Comparison of ENCODE assay signal across 8 mouse cellular contexts in the genomic region with DNA sequence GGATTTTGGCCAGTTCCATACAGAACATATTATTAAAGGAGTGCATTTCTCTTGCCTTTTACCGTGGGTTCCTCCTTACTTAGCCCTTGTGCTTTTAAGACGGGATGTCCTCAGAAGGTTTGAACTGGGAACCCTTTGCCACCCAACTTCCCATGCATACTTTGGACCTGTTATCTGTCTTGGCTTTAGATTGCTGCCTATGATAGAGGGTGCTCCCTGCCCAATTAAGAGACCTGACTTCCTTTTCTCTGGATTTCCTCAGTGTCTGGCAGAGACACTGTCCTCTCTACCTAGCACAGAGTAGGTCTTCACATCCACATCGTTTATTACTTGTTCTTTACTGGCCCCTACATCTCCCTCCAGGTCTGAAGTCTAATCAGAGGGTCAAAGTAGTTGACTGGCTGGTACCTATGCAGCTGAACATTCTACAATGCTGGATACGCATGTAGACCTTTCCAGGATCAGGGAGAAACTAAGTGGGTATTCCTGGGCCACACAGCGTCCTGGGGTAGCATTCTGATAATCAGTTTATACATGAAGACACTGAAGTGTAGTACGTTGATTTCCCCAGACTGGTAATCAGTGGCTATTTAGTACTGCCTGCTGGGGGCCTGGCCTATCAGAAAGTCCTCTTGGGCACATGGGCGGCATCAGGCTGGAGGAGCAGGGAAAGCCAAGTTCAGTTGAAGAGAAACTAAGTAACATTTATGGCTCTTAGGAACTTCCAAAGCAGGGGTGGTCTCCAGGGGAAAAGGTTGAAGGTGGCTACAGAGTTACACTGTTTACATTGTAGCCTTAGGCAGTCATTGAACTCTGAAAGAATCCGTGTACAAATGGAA. TPM values are rescaled to one million over a fixed set of nuclear protein-coding genes. Genes with fewer than 3 reads are reported as not detected.
DNase-seq lines count a peak whose midpoint lies in the region; ATAC-seq and TF ChIP-seq lines count a peak whose summit lies in the region.

No protein-coding gene starts in this region.

- H3K4me3 ChIP-seq in kidney, embryonic 15.5 days (replicated peaks), result peak overlapping the region; percentile 65
- peak overlapping the region; percentile 87 for H3K4me3 ChIP-seq in cortical plate, adult 2 months (ENCODE audit: insufficient read depth, low read length)
- peak overlapping the region; percentile 91 for H3K4me3 ChIP-seq in intestine, embryonic 15.5 days (replicated peaks)
- peak overlapping the region; percentile 81 for H3K4me3 ChIP-seq in myocyte

- peak overlapping the region; percentile 68 for H3K9ac ChIP-seq in kidney, embryonic 15.5 days
- H3K9ac ChIP-seq in intestine, embryonic 15.5 days, result peak overlapping the region; percentile 94

- TF ChIP-seq CTCF in cortical plate, adult 2 months (IDR thresholded peaks at IDR 0.05; ENCODE audit: extremely low read depth, insufficient read depth, low read length), result no peak

- H3K27ac ChIP-seq in kidney, embryonic 15.5 days, result peak overlapping the region; percentile 89; the same call in 1 of the 2 replicates
- no peak overlapping the region for H3K27ac ChIP-seq in cortical plate, adult 2 months (ENCODE audit: insufficient read depth, low read length)
- H3K27ac ChIP-seq in intestine, embryonic 15.5 days, result 0 out of 2 replicates have a peak overlapping the region, but pooled peaks have one; percentile 97

- DNase-seq in kidney, adult 18-20 months, result no peak
- no peak for DNase-seq in layer of hippocampus, adult 9-11 months
- no peak for DNase-seq in gastrocnemius, postnatal 10 days

- peaks cover 62% of the 10 kb centered on the region for H3K79me2 ChIP-seq in myocyte (ENCODE audit: control insufficient read depth, insufficient read depth)

- TF ChIP-seq POLR2A in cortical plate, adult 2 months (IDR thresholded peaks at IDR 0.05; ENCODE audit: extremely low read depth, insufficient read depth, low read length), result no peak
- TF ChIP-seq POLR2A in myocyte (IDR thresholded peaks at IDR 0.05; ENCODE audit: insufficient read length, low read depth), result no peak

- peaks cover 40% of the 10 kb centered on the region for H3K4me1 ChIP-seq in kidney, embryonic 15.5 days
- peaks cover 13% of the 10 kb centered on the region for H3K4me1 ChIP-seq in cortical plate, adult 2 months (ENCODE audit: control insufficient read depth, insufficient read depth, low read length)
- peaks cover 31% of the 10 kb centered on the region for H3K4me1 ChIP-seq in intestine, embryonic 15.5 days (replicated peaks)

- ATAC-seq in kidney, embryonic 15.5 days (replicated peaks; ENCODE audit: low FRiP score), result no peak
- ATAC-seq in intestine, embryonic 15.5 days, result no peak
- no peak for ATAC-seq in CD4-positive, CD25-positive, alpha-beta regulatory T cell, adult 4 months

- H3K36me3 ChIP-seq in kidney, embryonic 15.5 days, result peaks cover 24% of the 10 kb centered on the region
- 0 out of 2 replicates have a peak, but pooled peaks cover under 1% of the 10 kb centered on the region for H3K36me3 ChIP-seq in intestine, embryonic 15.5 days
- H3K36me3 ChIP-seq in myocyte (ENCODE audit: control insufficient read depth, insufficient read depth), result no peaks in the 10 kb centered on the region

- 23% methylated on average over 8 of the region's 8 CpGs for WGBS in kidney, embryonic 15.5 days
- WGBS in intestine, embryonic 15.5 days, result 21% methylated on average over 8 of the region's 8 CpGs

- H3K9me3 ChIP-seq in kidney, embryonic 15.5 days (replicated peaks), result no peaks in the 10 kb centered on the region
- no peaks in the 10 kb centered on the region for H3K9me3 ChIP-seq in intestine, embryonic 15.5 days

- H3K27me3 ChIP-seq in kidney, embryonic 15.5 days, result no peaks in the 10 kb centered on the region
- H3K27me3 ChIP-seq in intestine, embryonic 15.5 days (replicated peaks), result no peaks in the 10 kb centered on the region
- no peaks in the 10 kb centered on the region for H3K27me3 ChIP-seq in myocyte (ENCODE audit: control insufficient read depth, insufficient read depth, insufficient read length)

- H3K4me2 ChIP-seq in kidney, embryonic 15.5 days, result peak overlapping the region; percentile 86
- H3K4me2 ChIP-seq in intestine, embryonic 15.5 days (replicated peaks), result peak overlapping the region; percentile 84
- H3K4me2 ChIP-seq in myocyte (ENCODE audit: low read depth), result peak overlapping the region; percentile 64

- no peak overlapping the region for H3ac ChIP-seq in myocyte (ENCODE audit: control insufficient read depth, insufficient read length)

TF ChIP-seq in myocyte, 11 proteins besides CTCF, POLR2A, EP300 and RAD21:
- TF ChIP-seq USF1 (IDR thresholded peaks at IDR 0.05; ENCODE audit: low read depth), result no peak
- no peak for TF ChIP-seq TCF12 (IDR thresholded peaks at IDR 0.05; ENCODE audit: insufficient read depth, poor library complexity, severe bottlenecking)
- no peak for TF ChIP-seq SRF (IDR thresholded peaks at IDR 0.05; ENCODE audit: control insufficient read depth, insufficient read length, low read depth)
- TF ChIP-seq MYOG (IDR thresholded peaks at IDR 0.05; ENCODE audit: control insufficient read depth in 1 of 3, insufficient read depth in 1 of 3, insufficient read length in 2 of 3, low read depth in 2 of 3), result no peak
- no peak for TF ChIP-seq CEBPB (IDR thresholded peaks at IDR 0.05; ENCODE audit: insufficient read depth, poor library complexity, severe bottlenecking)
- TF ChIP-seq TCF3 (IDR thresholded peaks at IDR 0.05; ENCODE audit: insufficient read length, low read depth), result no peak
- TF ChIP-seq REST (IDR thresholded peaks at IDR 0.05; ENCODE audit: insufficient read depth, insufficient read length), result no peak
- no peak for TF ChIP-seq POLR2AphosphoS2 (IDR thresholded peaks at IDR 0.05; ENCODE audit: insufficient read length, low read depth)
- no peak for TF ChIP-seq MYOD1 (IDR thresholded peaks at IDR 0.05; ENCODE audit: control insufficient read depth in 1 of 3, insufficient read length in 2 of 3, low read depth in 2 of 3)
- TF ChIP-seq E2F4 (IDR thresholded peaks at IDR 0.05; ENCODE audit: insufficient read depth), result no peak
- TF ChIP-seq MAX (IDR thresholded peaks at IDR 0.05; ENCODE audit: low read depth), result no peak

RNA-seq across cellular contexts. Expression of a gene that starts 2.3 kb away (rescaled TPM):
- 275 and 297 TPM in 2 replicates for polyA plus RNA-seq in kidney, embryonic 15.5 days (2015; fragmentation: Nextera tagmentation; extraction: Ambion mirVana)
- 154 and 158 TPM in 2 replicates for polyA plus RNA-seq in cortical plate, adult 2 months (2012; rRNA removed)
- 358 and 367 TPM in 2 replicates for polyA plus RNA-seq in intestine, embryonic 15.5 days (2015; fragmentation: Nextera tagmentation; extraction: Ambion mirVana)
- polyA plus RNA-seq in myocyte (2012; fragmentation: generic; extraction: Trizol), result 53.0 TPM
- total RNA-seq in gastrocnemius, postnatal 10 days (2021), result 10 to 100 TPM; 30.1 to 37.1 TPM
- polyA plus RNA-seq in CD4-positive, CD25-positive, alpha-beta regulatory T cell, adult 4 months (2017; shearing (Covaris generic)), result 100 to 1,000 TPM; 231 to 349 TPM

RNA-seq across cellular contexts. Expression of a gene that starts 59.2 kb away (rescaled TPM):
- polyA plus RNA-seq in kidney, embryonic 15.5 days (2015; fragmentation: Nextera tagmentation; extraction: Ambion mirVana), result 3.2 and 3.3 TPM in 2 replicates
- 53.4 and 53.8 TPM in 2 replicates for polyA plus RNA-seq in cortical plate, adult 2 months (2012; rRNA removed)
- polyA plus RNA-seq in intestine, embryonic 15.5 days (2015; fragmentation: Nextera tagmentation; extraction: Ambion mirVana), result 3.5 and 4.0 TPM in 2 replicates
- polyA plus RNA-seq in myocyte (2012; fragmentation: generic; extraction: Trizol), result not detected
- 1 to 10 TPM; 1.2 to 1.4 TPM for total RNA-seq in gastrocnemius, postnatal 10 days (2021)
- polyA plus RNA-seq in CD4-positive, CD25-positive, alpha-beta regulatory T cell, adult 4 months (2017; shearing (Covaris generic)), result 1 to 10 TPM; 2.2 to 2.7 TPM

Comparison
In these comparisons a context has a peak if more than half of its experiments do, and no peak if none do; other contexts are left out.
1. RNA of a gene that starts 59.2 kb away (polyA plus RNA-seq): 53.4 to 53.8 TPM in cortical plate, adult 2 months; 3.5 to 4.0 TPM in intestine, embryonic 15.5 days, 3.2 to 3.3 TPM in kidney, embryonic 15.5 days, 2.2 to 2.7 TPM in CD4-positive, CD25-positive, alpha-beta regulatory T cell, adult 4 months and not detected in myocyte (single experiment); every median in the first group is over 10 times any median in the second.
2. Peak in every context shown above with its lines, with median percentiles within 50 percentile points of each other: H3K4me2 ChIP-seq and H3K4me3 ChIP-seq.